25 mouse cellular contexts compared by ENCODE assay signal in genomic region chr11:67228731-67229130, GRCm38 (mm10). TPM values are rescaled to one million over a fixed set of nuclear protein-coding genes. Genes with fewer than 3 reads are reported as not detected.
"Had no signal": no experiment of that assay in that cellular context is flagged by ENCODE, and none has a peak within 500 bp of the region (broad histone marks: within the 10 kb centered on the region; RNA-seq: fewer than 3 reads in every experiment).

No protein-coding gene starts in this region.

- H3K9me3 ChIP-seq: lung, embryonic 15.5 days; midbrain, embryonic 10.5 days; midbrain, embryonic 12.5 days; neural tube, embryonic 13.5 days; neural tube, embryonic 15.5 days had no signal

- H3K27me3 ChIP-seq: lung, embryonic 15.5 days; midbrain, embryonic 12.5 days; neural tube, embryonic 13.5 days; neural tube, embryonic 15.5 days had no signal

- H3K27ac ChIP-seq: liver, embryonic 14.5 days; lung, embryonic 15.5 days; midbrain, embryonic 10.5 days; midbrain, embryonic 12.5 days; neural tube, embryonic 13.5 days; neural tube, embryonic 15.5 days had no signal

- H3K4me1 ChIP-seq: lung, embryonic 15.5 days; midbrain, embryonic 10.5 days; midbrain, embryonic 12.5 days; neural tube, embryonic 13.5 days; neural tube, embryonic 15.5 days had no signal

- H3K4me2 ChIP-seq: lung, embryonic 15.5 days; midbrain, embryonic 12.5 days; neural tube, embryonic 13.5 days; neural tube, embryonic 15.5 days had no signal

- DNase-seq: lung, adult 18-20 months; lung, postnatal 14 days; lung, postnatal 4 days; midbrain, embryonic 14.5 days; retina, postnatal 1 day; right cerebral cortex, postnatal 14 days; spleen, adult 18-20 months; thymus, adult 2 months; thymus, postnatal 25 days; thymus, postnatal 4 days had no signal

- H3K4me3 ChIP-seq: lung, embryonic 15.5 days; midbrain, embryonic 10.5 days; midbrain, embryonic 12.5 days; myocyte; neural tube, embryonic 13.5 days; neural tube, embryonic 15.5 days had no signal

- H3K9ac ChIP-seq: liver, embryonic 14.5 days; lung, embryonic 15.5 days; midbrain, embryonic 12.5 days; neural tube, embryonic 13.5 days; neural tube, embryonic 15.5 days had no signal

- H3K36me3 ChIP-seq: lung, embryonic 15.5 days; midbrain, embryonic 10.5 days; midbrain, embryonic 12.5 days; neural tube, embryonic 13.5 days; neural tube, embryonic 15.5 days had no signal

- ATAC-seq: lung, postnatal 0 days; midbrain, embryonic 16.5 days had no signal

RNA-seq across cellular contexts. Expression of gene Myh4, which starts 9.1 kb away (rescaled TPM):
- total RNA-seq: megakaryocyte, adult 5-6 weeks; megakaryocyte-erythroid progenitor cell, adult 5-6 weeks had no signal
- polyA plus RNA-seq: liver, embryonic 14.5 days; lung, postnatal 0 days; midbrain, embryonic 10.5 days; neural tube, embryonic 13.5 days; neural tube, embryonic 15.5 days; small intestine, adult 2 months; stomach, embryonic 14.5 days had no signal

RNA-seq across cellular contexts. Expression of gene Myh1, which starts 28.9 kb away (rescaled TPM):
- total RNA-seq: megakaryocyte, adult 5-6 weeks; megakaryocyte-erythroid progenitor cell, adult 5-6 weeks had no signal
- polyA plus RNA-seq: lung, postnatal 0 days; midbrain, embryonic 10.5 days; midbrain, embryonic 12.5 days; small intestine, adult 2 months had no signal

RNA-seq across cellular contexts. Expression of gene Myh8, which starts 48.2 kb away (rescaled TPM):
- total RNA-seq: megakaryocyte, adult 5-6 weeks; megakaryocyte-erythroid progenitor cell, adult 5-6 weeks had no signal
- polyA plus RNA-seq: midbrain, embryonic 10.5 days; small intestine, adult 2 months; testis, adult 2 months had no signal

RNA-seq across cellular contexts. Expression of gene Myh2, which starts 57.9 kb away (rescaled TPM):
- total RNA-seq: megakaryocyte, adult 5-6 weeks; megakaryocyte-erythroid progenitor cell, adult 5-6 weeks had no signal
- polyA plus RNA-seq: liver, embryonic 14.5 days; liver, embryonic 16.5 days; lung, embryonic 15.5 days; lung, postnatal 0 days; neural tube, embryonic 13.5 days; small intestine, adult 2 months; stomach, embryonic 14.5 days; testis, adult 2 months had no signal
